Mouse (Mus musculus): ENCODE data around the gene Mosmo. TPM values are rescaled to one million over a fixed set of nuclear protein-coding genes. Genes with fewer than 3 reads are reported as not detected.
"Not testable (repeated sequence)": the region's sequence is repeated elsewhere in the genome, so short reads cannot be mapped to it uniquely, and the experiment has no call there.

Gene Mosmo
- total RNA-seq, 2 experiments from 2014 or later: 19.9 to 22.6 TPM

GRCm38 (mm10) chr7:120699586-120699985 is 22.2 kb downstream of the Mosmo start:
- DNase-seq (ENCODE audit: low spot score): no peak

- DNase-seq (ENCODE audit: low spot score): no peak
Observed at GRCm38 (mm10) chr7:120703888-120704287, 26.5 kb downstream of the Mosmo start.

GRCm38 (mm10) chr7:120712071-120712470 is 34.7 kb downstream of the Mosmo start:
- no peak for DNase-seq (ENCODE audit: low spot score)

- no peak for DNase-seq (ENCODE audit: low spot score)
Observed at GRCm38 (mm10) chr7:120713225-120713624, 35.8 kb downstream of the Mosmo start.

- not testable (repeated sequence) for DNase-seq (ENCODE audit: low spot score)
Observed at GRCm38 (mm10) chr7:120713951-120714350, 36.5 kb downstream of the Mosmo start.

- no peak for DNase-seq (ENCODE audit: low spot score)
Observed at GRCm38 (mm10) chr7:120717261-120717660, 39.8 kb downstream of the Mosmo start.

GRCm38 (mm10) chr7:120721051-120721450 is 43.6 kb downstream of the Mosmo start:
- DNase-seq (ENCODE audit: low spot score): no peak

GRCm38 (mm10) chr7:120721456-120721855 is 44.0 kb downstream of the Mosmo start:
- peak; percentile 18 for DNase-seq (ENCODE audit: low spot score)

GRCm38 (mm10) chr7:120722063-120722462 is 44.6 kb downstream of the Mosmo start:
- no peak for DNase-seq (ENCODE audit: low spot score)

GRCm38 (mm10) chr7:120722839-120723278 is 45.4 kb downstream of the Mosmo start:
- DNase-seq (ENCODE audit: low spot score): no peak

- DNase-seq (ENCODE audit: low spot score): peak; percentile 43
Observed at GRCm38 (mm10) chr7:120727581-120727980, 50.2 kb downstream of the Mosmo start.

GRCm38 (mm10) chr7:120729635-120730034 is 52.2 kb downstream of the Mosmo start:
- DNase-seq (ENCODE audit: low spot score): peak; percentile 22

GRCm38 (mm10) chr7:120732906-120733305 is 55.5 kb downstream of the Mosmo start:
- no peak for DNase-seq (ENCODE audit: low spot score)

GRCm38 (mm10) chr7:120739018-120739417 is 61.6 kb downstream of the Mosmo start, which contains the start of gene Vwa3a:
Gene Vwa3a, plus strand, starts transcription at chr7:120739318.
- DNase-seq (ENCODE audit: low spot score): no peak

- no peak for DNase-seq (ENCODE audit: low spot score)
Observed at GRCm38 (mm10) chr7:120739558-120740101, 62.2 kb downstream of the Mosmo start.

GRCm38 (mm10) chr7:120743366-120744351 is 66.2 kb downstream of the Mosmo start:
- no peak for DNase-seq (ENCODE audit: low spot score)

- DNase-seq (ENCODE audit: low spot score): no peak
Observed at GRCm38 (mm10) chr7:120744606-120745005, 67.2 kb downstream of the Mosmo start.

GRCm38 (mm10) chr7:120746029-120746428 is 68.6 kb downstream of the Mosmo start:
- peak; percentile 54 for DNase-seq (ENCODE audit: low spot score)

- no peak for DNase-seq (ENCODE audit: low spot score)
Observed at GRCm38 (mm10) chr7:120746821-120747220, 69.4 kb downstream of the Mosmo start.

- no peak for DNase-seq (ENCODE audit: low spot score)
Observed at GRCm38 (mm10) chr7:120748478-120748877, 71.1 kb downstream of the Mosmo start.

- no peak for DNase-seq (ENCODE audit: low spot score)
Observed at GRCm38 (mm10) chr7:120751330-120751729, 73.9 kb downstream of the Mosmo start.

- no peak for DNase-seq (ENCODE audit: low spot score)
Observed at GRCm38 (mm10) chr7:120751906-120752305, 74.5 kb downstream of the Mosmo start.

All from gastrocnemius, adult 18-20 months (tissue).